Mouse (Mus musculus): ENCODE data around the gene Son. TPM values are rescaled to one million over a fixed set of nuclear protein-coding genes. Genes with fewer than 3 reads are reported as not detected.
A peak's percentile ranks its signal among the peaks of the same experiment; 100 is the strongest.

The Son gene
- polyA plus RNA-seq, 1 experiment from 2014 or later, result 149 TPM

GRCm38 (mm10) chr16:91648220-91648550 lies 879 bp downstream of the Son start:
- H3K4me1 ChIP-seq (ENCODE audit: insufficient read depth), result no peaks in the 10 kb centered on the region
- H3K27me3 ChIP-seq (ENCODE audit: insufficient read depth, low read length), result no peaks in the 10 kb centered on the region
- peak overlapping the region; percentile 93 for H3K9ac ChIP-seq
- peak overlapping the region; percentile 83 for H3K4me3 ChIP-seq (ENCODE audit: low read depth, low read length)
- TF ChIP-seq CTCF (IDR thresholded peaks at IDR 0.05; ENCODE audit: low read depth), result no peak
- H3K9me3 ChIP-seq (ENCODE audit: low read depth, low read length), result no peaks in the 10 kb centered on the region
- peak overlapping the region; percentile 99 for H3K27ac ChIP-seq (ENCODE audit: low read depth)
- peak overlapping the region; percentile 66 for H3K4me2 ChIP-seq
- H3K36me3 ChIP-seq (ENCODE audit: insufficient read depth), result peaks cover 21% of the 10 kb centered on the region
- under 1% methylated on average over 25 of the region's 25 CpGs for WGBS
- peak; percentile 68 for ATAC-seq (ENCODE audit: insufficient read depth)
- peak; percentile 78 for DNase-seq

DNA sequence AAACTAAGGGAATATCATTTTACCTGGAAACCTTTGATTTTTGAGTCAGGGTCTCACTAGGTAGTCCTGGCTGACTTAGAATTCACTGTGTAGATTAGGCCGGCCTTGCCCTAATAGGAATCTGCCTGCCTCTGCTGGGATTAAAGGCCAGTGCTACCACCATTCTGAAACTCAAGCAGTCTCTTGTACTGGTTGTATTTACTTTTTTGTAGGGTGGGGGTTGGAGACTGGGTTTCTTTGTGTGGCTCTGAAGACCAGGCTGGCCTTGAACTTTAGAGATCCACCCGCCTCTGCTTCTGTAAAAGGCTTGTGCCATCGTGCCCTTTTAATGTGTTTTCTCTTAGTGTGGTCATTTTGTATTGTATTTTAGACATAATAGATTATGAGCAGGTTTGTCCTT lies 1.9 kb downstream of the Son start:
- Histone ChIP-seq H3K36me3 (ENCODE audit: insufficient read depth) (peaks cover 31% of the 10 kb centered on the region), H3K4me1 (ENCODE audit: insufficient read depth) (no peaks in the 10 kb centered on the region), H3K27ac (ENCODE audit: low read depth) (no peak overlapping the region), H3K4me2 (peak overlapping the region; percentile 66), H3K9ac (peak overlapping the region; percentile 24; the same call in 1 of the 2 replicates), H3K4me3 (ENCODE audit: low read depth, low read length) (peak overlapping the region; percentile 83), H3K9me3 (ENCODE audit: low read depth, low read length) (no peaks in the 10 kb centered on the region), H3K27me3 (ENCODE audit: insufficient read depth, low read length) (no peaks in the 10 kb centered on the region)
- no peak for TF ChIP-seq CTCF (IDR thresholded peaks at IDR 0.05; ENCODE audit: low read depth)
- WGBS, result 61% methylated on average over 3 of the region's 3 CpGs
- no peak for ATAC-seq (ENCODE audit: insufficient read depth)
- no peak for DNase-seq

DNA sequence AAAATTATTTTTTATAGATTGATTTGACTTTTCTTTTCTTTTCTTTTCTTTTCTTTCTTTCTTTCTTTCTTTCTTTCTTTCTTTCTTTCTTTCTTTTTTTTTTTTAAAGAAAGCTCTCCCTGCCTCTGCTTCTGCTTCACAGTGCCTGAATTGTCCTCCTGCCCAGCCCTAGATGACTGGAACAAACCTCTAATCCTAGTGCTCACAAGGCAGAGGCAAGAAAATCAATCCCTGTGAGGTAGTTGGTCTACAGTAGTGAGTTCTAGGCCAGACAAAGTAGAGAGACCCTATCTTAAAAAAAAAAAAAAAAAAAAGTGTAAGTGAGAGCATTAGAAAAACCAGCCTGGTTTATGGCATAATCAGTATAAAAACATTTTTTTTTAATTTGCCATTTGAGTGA lies 2.5 kb downstream of the Son start:
- H3K4me3 ChIP-seq (ENCODE audit: low read depth, low read length), result no peak overlapping the region
- H3K4me2 ChIP-seq, result peak overlapping the region; percentile 36; the same call in 1 of the 2 replicates
- no peaks in the 10 kb centered on the region for H3K9me3 ChIP-seq (ENCODE audit: low read depth, low read length)
- no peaks in the 10 kb centered on the region for H3K4me1 ChIP-seq (ENCODE audit: insufficient read depth)
- TF ChIP-seq CTCF (IDR thresholded peaks at IDR 0.05; ENCODE audit: low read depth), result no peak
- DNase-seq (no peak), ATAC-seq (ENCODE audit: insufficient read depth) (no peak)
- H3K27ac ChIP-seq (ENCODE audit: low read depth), result no peak overlapping the region
- peaks cover 35% of the 10 kb centered on the region for H3K36me3 ChIP-seq (ENCODE audit: insufficient read depth)
- no peaks in the 10 kb centered on the region for H3K27me3 ChIP-seq (ENCODE audit: insufficient read depth, low read length)
- H3K9ac ChIP-seq, result no peak overlapping the region

DNA sequence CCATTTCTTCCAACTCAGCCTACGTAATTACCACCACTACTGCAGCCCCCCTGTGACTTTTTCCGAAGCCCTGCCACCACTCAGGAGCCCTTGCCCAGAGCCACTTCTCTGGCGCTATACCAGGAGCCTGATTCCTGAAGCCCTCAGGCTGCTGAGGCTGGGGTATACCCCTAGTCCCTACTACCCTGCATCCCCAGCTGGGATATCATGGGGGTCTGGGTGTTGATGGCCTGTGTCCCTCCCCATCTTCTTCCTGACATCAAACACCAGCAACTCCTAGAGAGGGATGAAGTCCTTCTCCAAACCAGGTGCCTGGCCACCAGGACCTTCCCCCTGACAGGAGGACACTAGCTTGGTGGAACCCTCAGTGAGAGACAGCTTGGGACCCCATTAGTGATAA lies 4.9 kb downstream of the Son start:
- Histone ChIP-seq H3K4me2 (no peak overlapping the region), H3K4me3 (ENCODE audit: low read depth, low read length) (no peak overlapping the region), H3K36me3 (ENCODE audit: insufficient read depth) (peaks cover 59% of the 10 kb centered on the region), H3K27ac (ENCODE audit: low read depth) (no peak overlapping the region), H3K9me3 (ENCODE audit: low read depth, low read length) (no peaks in the 10 kb centered on the region), H3K9ac (no peak overlapping the region), H3K4me1 (ENCODE audit: insufficient read depth) (no peaks in the 10 kb centered on the region), H3K27me3 (ENCODE audit: insufficient read depth, low read length) (no peaks in the 10 kb centered on the region)
- ATAC-seq (ENCODE audit: insufficient read depth) (no peak), DNase-seq (no peak)
- no peak for TF ChIP-seq CTCF (IDR thresholded peaks at IDR 0.05; ENCODE audit: low read depth)
- WGBS, result 88% methylated on average over 3 of the region's 3 CpGs

DNA sequence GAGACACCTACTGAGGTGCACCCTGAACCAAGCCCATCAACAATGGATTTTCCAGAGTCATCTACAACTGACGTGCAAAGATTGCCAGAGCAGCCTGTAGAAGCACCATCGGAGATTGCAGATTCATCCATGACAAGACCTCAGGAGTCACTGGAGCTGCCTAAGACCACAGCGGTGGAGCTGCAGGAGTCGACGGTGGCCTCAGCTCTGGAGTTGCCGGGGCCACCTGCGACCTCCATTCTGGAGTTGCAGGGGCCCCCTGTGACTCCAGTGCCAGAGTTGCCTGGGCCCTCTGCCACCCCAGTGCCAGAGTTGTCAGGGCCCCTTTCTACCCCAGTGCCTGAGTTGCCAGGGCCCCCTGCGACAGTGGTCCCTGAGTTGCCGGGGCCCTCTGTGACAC lies 8.0 kb downstream of the Son start:
- H3K4me3 ChIP-seq (ENCODE audit: low read depth, low read length), result no peak overlapping the region
- no peaks in the 10 kb centered on the region for H3K27me3 ChIP-seq (ENCODE audit: insufficient read depth, low read length)
- DNase-seq, result no peak
- 95% methylated on average over 9 of the region's 9 CpGs for WGBS
- H3K9me3 ChIP-seq (ENCODE audit: low read depth, low read length), result no peaks in the 10 kb centered on the region; the same call in 1 of the 2 replicates
- H3K9ac ChIP-seq, result no peak overlapping the region
- peaks cover 90% of the 10 kb centered on the region for H3K36me3 ChIP-seq (ENCODE audit: insufficient read depth)
- H3K27ac ChIP-seq (ENCODE audit: low read depth), result no peak overlapping the region
- H3K4me2 ChIP-seq, result no peak overlapping the region
- H3K4me1 ChIP-seq (ENCODE audit: insufficient read depth), result no peaks in the 10 kb centered on the region
- no peak for TF ChIP-seq CTCF (IDR thresholded peaks at IDR 0.05; ENCODE audit: low read depth)
- ATAC-seq (ENCODE audit: insufficient read depth), result no peak

DNA sequence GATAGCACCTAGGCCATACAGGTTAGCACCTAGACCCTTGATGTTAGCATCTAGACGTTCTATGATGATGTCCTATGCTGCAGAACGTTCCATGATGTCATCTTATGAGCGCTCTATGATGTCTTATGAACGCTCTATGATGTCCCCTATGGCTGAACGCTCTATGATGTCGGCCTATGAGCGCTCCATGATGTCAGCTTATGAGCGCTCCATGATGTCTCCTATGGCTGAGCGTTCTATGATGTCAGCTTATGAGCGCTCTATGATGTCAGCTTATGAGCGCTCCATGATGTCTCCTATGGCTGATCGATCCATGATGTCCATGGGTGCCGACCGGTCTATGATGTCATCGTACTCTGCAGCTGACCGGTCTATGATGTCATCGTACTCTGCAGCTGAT lies 10.0 kb downstream of the Son start:
- H3K4me3 ChIP-seq (ENCODE audit: low read depth, low read length), result no peak overlapping the region
- TF ChIP-seq CTCF (IDR thresholded peaks at IDR 0.05; ENCODE audit: low read depth), result no peak
- ATAC-seq (ENCODE audit: insufficient read depth) (0 out of 2 replicates have a peak, but pooled peaks have one; percentile 31), DNase-seq (no peak)
- no peaks in the 10 kb centered on the region for H3K4me1 ChIP-seq (ENCODE audit: insufficient read depth)
- H3K9ac ChIP-seq, result no peak overlapping the region
- H3K4me2 ChIP-seq, result no peak overlapping the region
- H3K27ac ChIP-seq (ENCODE audit: low read depth), result no peak overlapping the region
- WGBS, result 97% methylated on average over 17 of the region's 17 CpGs
- no peaks in the 10 kb centered on the region for H3K27me3 ChIP-seq (ENCODE audit: insufficient read depth, low read length)
- no peaks in the 10 kb centered on the region; the same call in 1 of the 2 replicates for H3K9me3 ChIP-seq (ENCODE audit: low read depth, low read length)
- H3K36me3 ChIP-seq (ENCODE audit: insufficient read depth), result peaks cover 93% of the 10 kb centered on the region

DNA sequence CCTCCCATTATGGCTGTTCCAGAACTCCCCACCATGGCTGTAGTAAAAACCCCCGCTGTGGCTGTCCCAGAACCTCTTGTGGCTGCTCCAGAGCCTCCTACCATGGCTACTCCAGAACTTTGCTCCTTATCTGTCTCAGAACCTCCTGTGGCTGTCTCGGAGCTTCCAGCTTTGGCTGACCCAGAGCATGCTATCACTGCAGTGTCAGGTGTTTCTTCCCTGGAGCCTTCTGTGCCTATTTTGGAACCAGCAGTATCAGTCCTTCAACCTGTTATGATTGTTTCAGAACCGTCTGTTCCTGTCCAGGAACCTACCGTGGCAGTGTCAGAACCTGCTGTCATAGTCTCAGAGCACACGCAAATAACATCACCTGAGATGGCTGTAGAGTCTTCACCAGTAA lies 11.2 kb downstream of the Son start:
- DNase-seq (no peak), ATAC-seq (ENCODE audit: insufficient read depth) (no peak)
- TF ChIP-seq CTCF (IDR thresholded peaks at IDR 0.05; ENCODE audit: low read depth), result no peak

GRCm38 (mm10) chr16:91659798-91660197 lies 12.5 kb downstream of the Son start:
- Histone ChIP-seq H3K27me3 (ENCODE audit: insufficient read depth, low read length) (no peaks in the 10 kb centered on the region), H3K4me3 (ENCODE audit: low read depth, low read length) (no peak overlapping the region), H3K9ac (no peak overlapping the region), H3K36me3 (ENCODE audit: insufficient read depth) (peaks cover 98% of the 10 kb centered on the region), H3K4me1 (ENCODE audit: insufficient read depth) (no peaks in the 10 kb centered on the region), H3K27ac (ENCODE audit: low read depth) (no peak overlapping the region), H3K4me2 (no peak overlapping the region), H3K9me3 (ENCODE audit: low read depth, low read length) (no peaks in the 10 kb centered on the region; the same call in 1 of the 2 replicates)
- WGBS, result 96% methylated on average over 20 of the region's 20 CpGs
- ATAC-seq (ENCODE audit: insufficient read depth) (no peak), DNase-seq (no peak)
- no peak for TF ChIP-seq CTCF (IDR thresholded peaks at IDR 0.05; ENCODE audit: low read depth)

More for the DNA sequence above, 11.2 kb downstream of the Son start:
- H3K4me2 ChIP-seq, result no peak overlapping the region
- no peak overlapping the region for H3K4me3 ChIP-seq (ENCODE audit: low read depth, low read length)
- H3K9ac ChIP-seq, result no peak overlapping the region
- peaks cover 97% of the 10 kb centered on the region for H3K36me3 ChIP-seq (ENCODE audit: insufficient read depth)
- no peak overlapping the region for H3K27ac ChIP-seq (ENCODE audit: low read depth)
- WGBS, result 92% methylated on average over 5 of the region's 5 CpGs
- H3K9me3 ChIP-seq (ENCODE audit: low read depth, low read length), result no peaks in the 10 kb centered on the region; the same call in 1 of the 2 replicates
- no peaks in the 10 kb centered on the region for H3K4me1 ChIP-seq (ENCODE audit: insufficient read depth)
- no peaks in the 10 kb centered on the region for H3K27me3 ChIP-seq (ENCODE audit: insufficient read depth, low read length)

All from lung, embryonic 14.5 days (tissue).